Mouse (Mus musculus): Measurements from ENCODE around the gene Alas2. TPM values are rescaled to one million over a fixed set of nuclear protein-coding genes. Genes with fewer than 3 reads are reported as not detected.

Alas2 gene
- not detected in 2 replicates for total RNA-seq (2017)

DNA sequence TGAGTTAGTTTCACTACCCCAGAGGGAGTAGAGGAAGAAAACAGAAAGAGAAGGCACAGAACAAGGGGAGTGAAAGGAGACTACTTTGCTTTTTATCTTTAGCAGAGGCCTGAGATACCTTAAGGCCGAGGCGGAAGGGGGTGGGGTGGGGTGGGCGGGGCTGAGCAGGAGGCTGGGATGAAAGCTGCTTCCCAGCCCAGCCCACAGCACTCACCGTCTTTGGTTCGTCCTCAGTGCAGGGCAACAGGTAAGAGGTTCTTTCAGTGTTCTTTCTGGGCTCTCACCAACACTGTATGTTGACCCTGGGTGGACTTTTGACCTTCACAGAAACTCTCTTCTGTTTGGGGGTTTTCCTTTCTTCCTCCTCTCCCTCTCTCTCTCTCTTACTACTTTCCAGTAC, at the start of gene Alas2:
Gene Alas2, plus strand, starts transcription at position 137 of the 400 bp plus-strand sequence.
- ATAC-seq (replicated peaks in 1 of 2; ENCODE audit: insufficient read depth in 1 of 2, low FRiP score in 2 of 2, low TSS enrichment in 1 of 2, low read depth in 1 of 2, poor library complexity in 2 of 2, severe bottlenecking in 2 of 2), result no peak

GRCm38 (mm10) chrX:150508696-150509095, 38.5 kb upstream of the Alas2 start:
- ATAC-seq (replicated peaks in 1 of 2; ENCODE audit: insufficient read depth in 1 of 2, low FRiP score in 2 of 2, low TSS enrichment in 1 of 2, low read depth in 1 of 2, poor library complexity in 2 of 2, severe bottlenecking in 2 of 2), result no peak

- ATAC-seq (replicated peaks in 1 of 2; ENCODE audit: insufficient read depth in 1 of 2, low FRiP score in 2 of 2, low TSS enrichment in 1 of 2, low read depth in 1 of 2, poor library complexity in 2 of 2, severe bottlenecking in 2 of 2), result peak; percentile 62 to 66; a peak in 2 of 4 replicates
Observed at GRCm38 (mm10) chrX:150510631-150511030, 36.5 kb upstream of the Alas2 start.

DNA sequence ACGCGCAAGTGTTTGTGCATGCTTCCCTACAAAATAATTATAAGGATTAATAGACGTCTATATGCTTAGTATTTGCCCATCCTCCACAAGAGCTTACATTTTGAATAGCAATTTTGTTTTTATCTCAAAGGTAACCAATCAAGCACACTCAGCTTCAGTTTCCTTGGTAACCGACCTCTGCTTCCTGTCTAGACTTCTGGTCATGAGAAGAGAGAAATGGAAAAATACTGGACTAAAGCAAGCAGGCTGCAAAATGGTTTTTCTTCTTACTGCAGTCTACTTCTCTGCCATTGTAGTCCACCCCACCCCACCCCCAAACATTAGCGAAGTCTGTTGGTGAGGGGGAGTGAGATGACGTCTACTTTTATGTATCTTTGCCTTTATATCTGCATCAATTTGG, 35.9 kb upstream of the Alas2 start:
- ATAC-seq (replicated peaks in 1 of 2; ENCODE audit: insufficient read depth in 1 of 2, low FRiP score in 2 of 2, low TSS enrichment in 1 of 2, low read depth in 1 of 2, poor library complexity in 2 of 2, severe bottlenecking in 2 of 2), result peak; percentile 51 to 75; a peak in 3 of 4 replicates

- ATAC-seq (replicated peaks in 1 of 2; ENCODE audit: insufficient read depth in 1 of 2, low FRiP score in 2 of 2, low TSS enrichment in 1 of 2, low read depth in 1 of 2, poor library complexity in 2 of 2, severe bottlenecking in 2 of 2), result no peak
Observed at GRCm38 (mm10) chrX:150514127-150514526, 33.0 kb upstream of the Alas2 start.

DNA sequence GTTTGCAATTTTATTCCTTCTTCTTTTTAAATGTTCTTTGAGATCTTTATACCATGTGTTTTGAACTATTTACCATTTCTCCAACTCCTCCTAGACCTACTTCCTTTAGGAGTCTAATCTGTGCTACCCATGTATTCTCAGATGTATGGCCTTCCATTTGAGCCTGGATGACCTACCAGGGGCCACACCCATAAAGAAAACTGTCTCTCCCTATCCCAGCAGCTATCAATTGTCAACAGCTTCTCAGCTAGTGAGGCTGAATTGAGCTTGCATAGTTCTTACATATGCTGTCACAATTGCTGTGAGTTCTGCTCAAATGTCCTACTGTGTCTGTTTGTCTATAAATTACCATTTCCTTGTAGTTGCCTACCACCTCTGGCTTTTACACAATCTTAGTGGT, 31.2 kb upstream of the Alas2 start:
- no peak for ATAC-seq (replicated peaks in 1 of 2; ENCODE audit: insufficient read depth in 1 of 2, low FRiP score in 2 of 2, low TSS enrichment in 1 of 2, low read depth in 1 of 2, poor library complexity in 2 of 2, severe bottlenecking in 2 of 2)

GRCm38 (mm10) chrX:150516477-150516876, 30.7 kb upstream of the Alas2 start:
- no peak for ATAC-seq (replicated peaks in 1 of 2; ENCODE audit: insufficient read depth in 1 of 2, low FRiP score in 2 of 2, low TSS enrichment in 1 of 2, low read depth in 1 of 2, poor library complexity in 2 of 2, severe bottlenecking in 2 of 2)

DNA sequence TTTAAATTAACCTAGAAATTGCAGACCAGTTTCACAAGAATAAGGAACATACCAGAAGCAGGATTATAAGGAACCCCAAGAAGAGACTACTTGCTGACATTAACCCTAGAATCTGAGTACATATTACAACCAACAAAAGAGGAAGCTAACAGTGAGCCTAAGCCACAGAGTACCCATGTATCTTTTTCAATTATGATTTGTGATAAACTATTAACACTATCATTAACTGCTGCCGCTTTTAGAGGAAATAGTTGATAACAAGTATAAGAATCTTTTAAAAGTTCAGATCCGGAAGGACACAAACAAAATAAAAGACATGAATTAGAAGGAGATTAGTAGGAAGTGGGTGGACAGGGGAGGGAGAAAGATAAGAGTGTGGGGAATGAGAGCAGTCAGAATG, 7.1 kb upstream of the Alas2 start:
- peak in 1 of 2 experiments; percentile 42; a peak in 1 of 4 replicates for ATAC-seq (replicated peaks in 1 of 2; ENCODE audit: insufficient read depth in 1 of 2, low FRiP score in 2 of 2, low TSS enrichment in 1 of 2, low read depth in 1 of 2, poor library complexity in 2 of 2, severe bottlenecking in 2 of 2)

DNA sequence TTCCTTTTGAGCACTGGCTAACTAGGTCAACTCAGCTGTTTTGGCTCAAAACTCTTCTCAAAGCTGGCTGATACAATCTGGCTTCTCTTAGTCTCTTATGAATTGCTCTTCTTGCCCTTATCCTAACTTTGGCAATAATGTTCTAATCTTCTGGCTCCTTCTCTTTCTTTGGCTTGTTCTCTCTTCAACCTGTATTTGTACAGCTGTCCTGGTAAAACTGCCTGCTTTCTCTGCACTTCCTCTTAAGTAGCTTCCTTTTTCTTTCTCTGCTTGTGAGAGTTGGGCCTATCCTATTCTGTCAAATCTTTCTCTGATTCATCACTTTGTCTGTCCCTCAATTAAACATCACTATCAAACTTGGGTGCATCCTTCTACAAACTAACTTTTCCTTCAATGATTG, 5.5 kb upstream of the Alas2 start:
- ATAC-seq (replicated peaks in 1 of 2; ENCODE audit: insufficient read depth in 1 of 2, low FRiP score in 2 of 2, low TSS enrichment in 1 of 2, low read depth in 1 of 2, poor library complexity in 2 of 2, severe bottlenecking in 2 of 2), result no peak

DNA sequence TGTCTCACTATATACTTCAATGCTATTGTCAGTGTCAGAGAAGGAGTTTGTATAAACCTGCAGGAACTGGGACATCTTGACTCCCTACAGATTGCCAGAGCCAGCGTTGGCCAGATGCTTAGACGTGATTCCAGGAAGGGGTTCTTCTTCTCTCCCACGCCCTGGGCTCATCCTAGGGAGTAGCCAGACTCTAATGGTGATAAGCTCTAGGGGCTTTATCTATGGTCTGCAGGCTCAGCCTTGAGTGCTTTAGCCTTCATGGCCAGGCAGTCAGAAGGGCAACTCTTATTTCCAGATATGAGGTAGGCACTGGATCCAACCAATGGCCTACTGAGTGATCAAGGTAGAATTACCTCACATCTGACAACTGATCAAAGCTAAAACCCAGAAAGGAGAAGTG, 2.5 kb downstream of the Alas2 start:
- ATAC-seq (replicated peaks in 1 of 2; ENCODE audit: insufficient read depth in 1 of 2, low FRiP score in 2 of 2, low TSS enrichment in 1 of 2, low read depth in 1 of 2, poor library complexity in 2 of 2, severe bottlenecking in 2 of 2), result peak in 1 of 2 experiments; percentile 36; a peak in 1 of 4 replicates

DNA sequence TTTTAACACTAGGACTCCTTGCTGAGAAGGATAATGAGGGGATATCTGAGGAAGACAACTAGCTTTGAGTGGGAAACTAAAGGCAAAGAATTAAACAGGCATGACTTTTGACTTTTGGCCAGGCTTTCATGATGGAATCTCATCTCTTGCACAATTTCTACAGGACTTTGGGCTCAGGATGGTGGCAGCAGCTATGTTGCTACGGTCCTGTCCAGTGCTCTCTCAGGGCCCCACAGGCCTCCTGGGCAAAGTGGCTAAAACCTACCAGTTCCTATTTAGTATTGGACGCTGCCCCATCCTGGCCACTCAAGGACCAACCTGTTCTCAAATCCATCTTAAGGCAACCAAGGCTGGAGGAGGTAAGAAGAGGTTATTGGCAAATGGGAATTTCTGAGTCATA, 4.8 kb downstream of the Alas2 start:
- no peak for ATAC-seq (replicated peaks in 1 of 2; ENCODE audit: insufficient read depth in 1 of 2, low FRiP score in 2 of 2, low TSS enrichment in 1 of 2, low read depth in 1 of 2, poor library complexity in 2 of 2, severe bottlenecking in 2 of 2)

- no peak for ATAC-seq (replicated peaks in 1 of 2; ENCODE audit: insufficient read depth in 1 of 2, low FRiP score in 2 of 2, low TSS enrichment in 1 of 2, low read depth in 1 of 2, poor library complexity in 2 of 2, severe bottlenecking in 2 of 2)
Observed at GRCm38 (mm10) chrX:150554032-150554431, 6.9 kb downstream of the Alas2 start.

GRCm38 (mm10) chrX:150564644-150565357, 17.6 kb downstream of the Alas2 start:
- peak in 1 of 2 experiments; percentile 36; a peak in 1 of 4 replicates for ATAC-seq (replicated peaks in 1 of 2; ENCODE audit: insufficient read depth in 1 of 2, low FRiP score in 2 of 2, low TSS enrichment in 1 of 2, low read depth in 1 of 2, poor library complexity in 2 of 2, severe bottlenecking in 2 of 2)

DNA sequence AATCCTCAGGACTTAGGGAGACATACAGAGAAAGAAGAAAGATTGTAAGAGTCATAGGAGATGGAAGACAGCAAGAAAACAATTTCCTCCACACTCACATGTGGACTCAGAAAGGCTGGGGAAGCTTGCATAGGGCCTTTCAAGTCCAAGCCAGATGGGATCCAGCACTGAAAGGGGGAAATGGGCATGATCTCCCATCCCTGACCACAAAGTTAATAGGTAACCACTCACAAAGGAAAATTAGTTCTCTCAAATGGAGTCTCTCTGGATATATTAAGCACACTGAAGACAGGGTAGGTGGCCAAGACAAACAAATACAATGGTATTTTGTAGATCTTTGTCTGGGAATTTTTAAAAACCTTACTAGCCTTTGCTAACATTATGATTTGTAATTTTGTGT, 34.7 kb downstream of the Alas2 start:
- ATAC-seq (replicated peaks in 1 of 2; ENCODE audit: insufficient read depth in 1 of 2, low FRiP score in 2 of 2, low TSS enrichment in 1 of 2, low read depth in 1 of 2, poor library complexity in 2 of 2, severe bottlenecking in 2 of 2), result no peak

- no peak for ATAC-seq (replicated peaks in 1 of 2; ENCODE audit: insufficient read depth in 1 of 2, low FRiP score in 2 of 2, low TSS enrichment in 1 of 2, low read depth in 1 of 2, poor library complexity in 2 of 2, severe bottlenecking in 2 of 2)
Observed at GRCm38 (mm10) chrX:150585116-150585515, 37.9 kb downstream of the Alas2 start.

DNA sequence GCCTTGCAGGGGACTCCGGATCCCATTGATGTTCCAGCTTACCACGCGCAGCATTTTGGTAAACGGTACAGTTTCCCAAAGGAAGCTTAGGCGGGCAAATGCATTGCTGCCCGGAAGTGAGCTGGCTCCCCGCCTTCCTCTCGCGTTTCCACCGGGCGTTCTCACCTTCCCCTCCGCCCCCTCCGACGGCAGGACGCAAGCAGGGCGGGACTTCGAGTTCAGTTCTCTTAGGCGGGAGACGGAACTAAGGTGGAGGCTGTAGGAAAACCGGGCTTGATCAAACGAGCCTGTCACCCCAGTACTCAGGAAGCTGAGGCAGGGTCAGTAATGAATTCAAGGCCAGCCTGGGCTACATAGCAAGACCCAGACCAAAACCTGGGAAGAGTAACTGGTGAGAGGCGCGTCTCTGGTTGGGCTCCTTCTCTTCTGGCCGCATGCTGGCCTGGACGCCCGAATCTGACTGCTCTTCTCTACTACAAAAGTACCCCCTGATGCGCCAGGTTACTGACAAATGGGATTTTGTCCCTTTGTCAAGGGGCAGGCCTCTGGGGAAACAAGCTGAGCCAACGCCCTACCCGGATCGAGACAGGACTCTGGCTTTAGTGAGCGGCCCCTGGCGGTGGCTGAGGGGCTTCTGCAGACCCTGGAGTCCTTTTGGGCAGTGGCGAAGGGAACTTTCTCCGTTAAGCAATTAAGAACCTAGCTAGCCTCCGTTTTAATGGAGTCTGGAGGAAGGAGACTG, 41.0 kb downstream of the Alas2 start, which contains the start of gene Pfkfb1:
Gene Pfkfb1, plus strand, starts transcription at position 207 of the 742 bp plus-strand sequence.
- peak; percentile 96 for ATAC-seq (replicated peaks in 1 of 2; ENCODE audit: insufficient read depth in 1 of 2, low FRiP score in 2 of 2, low TSS enrichment in 1 of 2, low read depth in 1 of 2, poor library complexity in 2 of 2, severe bottlenecking in 2 of 2)

DNA sequence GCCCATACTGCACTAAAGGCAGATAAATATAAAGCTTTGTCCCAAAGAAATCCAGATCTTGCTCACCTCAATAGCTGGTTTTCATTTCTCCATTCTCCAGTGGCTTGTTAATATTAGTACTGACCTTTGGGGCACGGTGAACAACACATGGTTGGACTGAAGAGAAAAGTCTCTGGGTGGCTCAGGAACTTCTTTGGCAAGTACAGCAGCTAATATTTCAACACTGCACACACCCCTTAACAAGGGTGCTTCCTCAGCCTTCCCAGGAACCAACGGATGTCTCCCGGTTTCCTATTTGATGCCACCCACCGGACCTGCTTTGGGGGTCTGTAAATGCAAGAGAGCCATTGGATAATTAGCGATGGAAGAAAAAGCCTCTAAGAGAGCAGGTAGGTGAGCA, 42.5 kb downstream of the Alas2 start, which contains the start of gene Apex2:
Gene Apex2, minus strand, starts transcription at position 173 of the 400 bp plus-strand sequence.
- no peak for ATAC-seq (replicated peaks in 1 of 2; ENCODE audit: insufficient read depth in 1 of 2, low FRiP score in 2 of 2, low TSS enrichment in 1 of 2, low read depth in 1 of 2, poor library complexity in 2 of 2, severe bottlenecking in 2 of 2)

DNA sequence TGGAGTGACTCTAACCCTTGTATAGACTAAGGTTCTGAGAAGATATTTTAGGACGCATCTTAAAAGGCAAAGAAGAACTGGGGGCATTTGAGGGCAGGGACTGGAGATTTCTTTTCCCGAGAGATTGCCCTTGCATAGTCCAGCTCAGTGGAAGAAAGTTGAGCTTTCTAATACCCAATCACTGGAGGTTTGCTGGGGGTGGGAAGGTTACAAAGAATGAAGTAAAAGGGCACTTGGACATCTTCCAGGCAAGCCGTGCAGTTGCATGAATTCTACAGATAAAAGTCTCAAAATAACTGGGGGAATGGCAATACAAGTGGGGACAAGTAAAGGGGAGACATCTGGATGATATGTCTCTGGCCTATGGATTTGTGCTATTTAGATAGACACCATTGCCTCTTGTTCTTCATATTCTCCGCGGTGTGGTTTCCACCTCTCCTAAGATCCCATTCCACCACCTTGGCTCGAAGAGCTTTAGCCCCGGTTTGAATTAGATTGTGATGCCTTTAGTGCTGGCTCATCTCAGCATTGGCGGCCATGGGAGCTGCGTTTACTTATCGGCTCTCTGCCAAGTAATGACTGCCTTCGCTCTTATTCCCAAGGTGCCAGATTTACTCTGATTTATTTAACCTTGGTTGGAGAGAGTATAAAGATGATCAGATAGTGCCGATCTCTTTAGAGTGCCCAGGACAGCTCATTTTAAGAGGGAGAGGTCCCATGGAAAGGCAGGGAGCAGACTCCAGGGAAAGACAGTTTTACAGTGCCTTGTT, 46.3 kb downstream of the Alas2 start:
- no peak for ATAC-seq (replicated peaks in 1 of 2; ENCODE audit: insufficient read depth in 1 of 2, low FRiP score in 2 of 2, low TSS enrichment in 1 of 2, low read depth in 1 of 2, poor library complexity in 2 of 2, severe bottlenecking in 2 of 2)

All from hematopoietic stem cell, adult 5-6 weeks (primary cell).